Mouse (Mus musculus): ENCODE measurements around the gene Itga7.
"Not testable (repeated sequence)": the region's sequence is repeated elsewhere in the genome, so short reads cannot be mapped to it uniquely, and the experiment has no call there.

Gene Itga7

DNA sequence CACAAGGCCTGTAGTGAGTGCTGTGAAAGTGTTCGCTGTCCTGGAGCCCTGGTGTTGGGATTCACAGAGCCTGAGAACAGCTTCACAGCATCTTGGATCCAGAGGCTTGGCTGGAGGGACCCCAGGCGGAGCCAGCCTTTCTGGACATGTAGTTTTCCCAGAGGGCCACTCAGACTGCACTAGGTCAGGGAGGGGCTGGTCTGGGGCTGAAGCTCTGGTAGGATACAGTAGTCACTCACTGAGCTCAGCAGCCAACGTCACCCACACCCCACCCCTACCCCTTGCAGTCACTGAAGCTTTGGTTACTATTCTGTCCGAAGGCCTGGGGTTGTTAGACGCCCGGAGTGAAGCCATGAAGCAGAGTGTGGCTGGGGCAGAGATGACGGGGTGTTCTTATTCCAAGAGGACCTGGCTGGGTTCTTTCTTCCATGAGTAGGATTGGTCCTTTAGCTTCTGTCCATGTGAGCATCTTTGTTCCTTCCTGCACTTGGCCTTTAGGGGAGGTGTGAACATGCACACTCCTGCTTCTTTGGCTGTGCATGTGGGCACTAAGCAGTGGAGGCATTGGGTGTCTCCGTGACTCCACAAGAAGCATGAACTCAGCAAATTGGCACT is 2.3 kb downstream of the Itga7 start:
- no peak for DNase-seq

DNA sequence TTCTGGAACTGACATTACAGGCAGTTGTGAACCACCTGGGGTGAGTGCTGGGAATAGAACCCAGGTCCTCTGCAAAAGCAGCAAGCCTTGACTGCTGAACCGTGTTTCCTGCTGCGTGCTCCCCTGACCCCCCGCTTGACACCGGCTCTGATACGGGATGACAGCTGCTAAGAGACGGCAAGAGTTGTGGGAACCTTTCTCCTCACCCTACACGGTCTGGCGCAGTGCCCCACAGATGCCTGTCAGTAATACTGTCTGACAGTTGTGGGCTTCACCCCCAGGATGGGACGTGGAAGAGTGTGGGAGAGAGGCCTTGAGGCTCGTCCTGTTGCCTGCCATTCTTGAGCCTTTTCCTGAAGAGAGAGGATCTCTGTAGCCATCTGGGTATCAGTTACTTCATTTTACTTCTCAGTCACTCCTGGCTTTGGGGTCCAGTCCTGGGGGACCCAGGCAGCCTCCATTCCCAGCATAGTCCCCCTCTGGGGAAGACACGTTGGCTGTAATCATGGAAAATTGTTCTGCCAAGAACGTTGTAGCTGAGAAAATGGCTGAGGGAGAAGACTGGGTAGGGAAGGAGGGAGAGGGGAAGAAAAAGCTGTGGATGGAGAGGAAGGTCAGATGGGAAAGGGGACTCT is 4.3 kb downstream of the Itga7 start:
- DNase-seq = no peak

DNA sequence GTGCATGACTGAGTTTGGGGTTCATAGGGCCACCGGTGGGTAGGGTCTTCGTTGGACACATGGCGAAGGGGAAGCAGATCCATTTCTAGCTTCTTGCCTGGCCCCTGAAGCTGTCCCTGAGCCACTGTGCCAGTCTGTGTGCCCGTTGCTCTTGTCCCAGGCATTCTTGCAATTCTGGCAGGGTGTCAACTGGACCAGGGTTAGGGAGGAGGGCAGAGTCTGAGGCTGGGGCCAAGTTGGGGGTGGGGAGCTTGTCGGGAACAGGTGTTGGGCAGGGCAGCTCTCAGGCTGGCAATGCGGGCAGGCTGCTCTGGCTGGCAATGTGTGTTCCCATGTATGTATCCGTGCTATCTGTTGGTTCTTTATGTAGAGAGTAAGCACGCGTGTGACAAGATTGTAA is 4.8 kb downstream of the Itga7 start:
- peak; percentile 92 to 93 for DNase-seq

DNA sequence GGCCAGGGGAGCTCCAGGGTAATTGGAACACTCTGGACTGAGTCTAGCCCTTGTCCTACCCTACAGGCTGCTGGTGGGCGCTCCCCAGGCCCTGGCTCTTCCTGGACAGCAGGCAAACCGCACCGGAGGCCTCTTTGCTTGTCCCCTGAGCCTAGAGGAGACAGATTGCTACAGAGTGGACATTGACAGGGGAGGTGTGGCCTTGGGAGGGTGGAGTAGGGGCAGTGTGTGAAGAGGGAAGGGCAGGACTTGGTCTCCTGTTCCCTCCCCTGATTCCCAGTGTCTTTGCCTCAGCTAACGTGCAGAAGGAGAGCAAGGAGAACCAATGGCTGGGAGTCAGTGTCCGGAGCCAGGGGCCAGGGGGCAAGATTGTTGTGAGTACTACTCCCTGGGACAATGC is 5.4 kb downstream of the Itga7 start:
- DNase-seq = peak; percentile 41 to 56

DNA sequence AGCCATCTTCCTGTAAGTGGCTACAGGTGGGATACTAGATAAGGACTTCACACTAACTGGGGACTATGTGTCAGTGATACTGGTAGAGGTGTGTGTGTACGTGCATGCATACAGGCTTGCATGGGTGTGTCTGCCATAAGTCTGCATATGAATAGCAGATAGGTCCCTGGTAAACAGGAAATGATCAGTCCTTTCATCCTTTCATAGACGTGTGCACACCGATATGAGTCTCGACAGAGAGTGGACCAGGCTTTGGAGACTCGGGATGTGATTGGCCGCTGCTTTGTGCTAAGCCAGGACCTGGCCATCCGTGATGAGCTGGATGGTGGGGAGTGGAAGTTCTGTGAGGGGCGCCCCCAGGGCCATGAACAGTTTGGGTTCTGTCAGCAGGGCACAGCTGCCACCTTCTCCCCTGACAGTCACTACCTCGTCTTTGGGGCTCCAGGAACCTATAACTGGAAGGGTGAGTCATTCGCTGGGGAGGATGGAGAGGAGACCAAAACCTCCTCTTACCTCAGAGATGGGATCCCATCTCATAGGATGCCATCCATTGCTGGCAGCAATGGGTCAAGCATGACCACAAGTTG is 7.0 kb downstream of the Itga7 start:
- no peak for DNase-seq

DNA sequence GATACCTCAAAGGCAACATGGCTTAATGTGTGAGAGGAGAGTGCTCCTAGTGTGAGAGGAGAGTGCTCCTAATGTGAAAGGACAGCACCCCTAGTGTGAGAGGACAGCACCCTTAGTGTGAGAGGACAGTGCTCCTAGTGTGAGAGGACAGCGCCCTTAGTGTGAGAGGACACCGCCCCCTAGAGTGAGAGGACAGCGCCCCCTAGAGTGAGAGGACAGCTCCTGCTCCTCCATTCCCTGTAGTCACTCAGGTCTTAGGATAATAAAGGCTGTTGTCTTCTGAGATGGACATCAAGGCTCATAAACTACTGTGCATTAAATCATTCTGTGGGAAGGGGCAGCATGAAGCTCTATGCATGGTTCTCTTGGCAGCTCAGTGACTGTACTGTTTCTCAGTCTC is 12.1 kb downstream of the Itga7 start:
- DNase-seq = peak; percentile 42 to 65

DNA sequence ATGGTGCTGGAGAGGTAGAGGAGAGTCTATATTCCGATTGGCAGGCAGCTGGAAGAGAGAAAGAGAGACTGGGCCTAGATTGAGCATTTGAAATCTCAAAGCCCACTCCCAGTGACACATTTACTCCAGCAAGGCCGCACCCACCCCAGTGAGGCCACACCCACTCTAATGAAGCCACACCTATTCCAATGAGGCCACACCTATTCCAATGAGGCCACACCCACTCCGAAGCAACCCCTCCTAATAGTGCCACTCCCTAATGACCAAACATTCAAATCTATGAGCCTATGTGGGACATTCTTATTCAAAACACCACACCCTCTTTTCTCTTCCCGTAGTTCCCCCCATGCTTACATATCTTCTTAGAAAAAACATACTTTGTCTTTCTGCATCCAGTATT is 13.9 kb downstream of the Itga7 start:
- no peak for DNase-seq

DNA sequence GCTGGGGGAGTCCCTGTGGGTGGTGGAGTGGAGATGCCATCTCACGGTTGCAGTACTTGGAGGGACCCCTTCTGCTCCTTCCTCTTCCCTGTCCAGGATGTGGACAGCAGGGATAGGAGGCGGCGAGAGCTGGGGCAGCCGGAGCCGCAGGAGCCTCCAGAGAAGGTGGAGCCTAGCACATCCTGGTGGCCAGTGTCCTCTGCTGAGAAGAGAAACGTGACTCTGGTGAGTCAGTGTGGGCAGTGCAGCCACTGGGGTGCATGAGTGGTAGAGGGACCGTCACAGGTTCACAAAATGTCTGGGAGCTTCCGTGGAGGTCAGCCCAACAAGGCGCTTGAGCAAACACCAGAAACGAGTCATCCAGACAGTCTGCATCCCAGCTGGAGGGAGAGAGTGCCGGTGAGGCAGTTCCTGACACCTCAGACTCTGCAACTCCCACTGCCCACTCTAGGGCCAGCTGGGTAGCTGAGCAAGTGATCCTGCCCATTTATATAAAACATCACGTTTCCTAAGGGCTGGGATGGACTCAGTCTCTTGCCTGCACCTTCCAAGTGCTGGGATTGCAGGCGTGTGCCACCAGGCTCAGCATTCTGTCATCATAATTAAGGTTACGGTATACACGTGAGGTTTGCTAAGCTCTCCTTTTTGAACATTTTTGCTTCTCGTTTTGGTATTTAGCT is 16.7 kb downstream of the Itga7 start:
- DNase-seq = no peak

DNA sequence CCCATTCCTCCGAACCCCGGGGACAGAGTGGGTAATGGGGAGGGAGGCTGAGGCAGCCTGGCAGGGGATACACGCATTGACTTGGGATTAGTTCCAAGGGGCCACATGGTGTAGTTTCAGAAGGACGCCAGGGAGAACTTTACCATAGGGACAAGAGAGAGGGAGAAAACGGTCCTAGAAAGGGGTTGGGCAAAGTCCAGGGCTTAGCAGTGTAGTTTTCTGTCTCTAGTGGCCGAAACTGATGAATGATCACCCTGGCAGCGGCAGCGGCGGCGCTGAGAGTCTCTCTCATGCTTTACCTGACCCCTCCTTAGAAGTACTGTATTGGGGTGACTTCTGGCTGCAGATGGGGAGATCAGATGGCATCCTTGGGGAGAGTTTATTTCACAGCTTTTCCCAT is 24.7 kb downstream of the Itga7 start:
- peak in 1 of 2 experiments; percentile 40 for DNase-seq

DNA sequence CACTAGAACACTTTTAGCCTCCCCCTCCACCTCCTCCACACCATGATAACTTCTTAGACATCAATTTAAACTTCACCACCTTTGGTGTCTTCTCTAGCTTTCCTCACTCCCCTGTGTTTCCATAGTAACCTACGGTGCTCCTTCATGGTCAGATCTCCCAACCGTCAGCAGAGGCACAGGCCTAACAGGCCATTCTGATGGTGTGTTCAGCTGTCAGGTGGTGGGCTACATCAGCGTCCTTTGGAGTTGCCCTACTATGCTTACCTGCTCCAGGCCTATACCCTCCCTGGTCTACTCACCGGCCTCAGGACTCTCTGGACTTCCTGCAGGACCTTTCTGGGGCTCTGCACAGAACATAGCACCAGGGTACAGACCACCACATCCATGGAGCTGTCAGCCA is 26.5 kb downstream of the Itga7 start:
- DNase-seq = no peak

DNA sequence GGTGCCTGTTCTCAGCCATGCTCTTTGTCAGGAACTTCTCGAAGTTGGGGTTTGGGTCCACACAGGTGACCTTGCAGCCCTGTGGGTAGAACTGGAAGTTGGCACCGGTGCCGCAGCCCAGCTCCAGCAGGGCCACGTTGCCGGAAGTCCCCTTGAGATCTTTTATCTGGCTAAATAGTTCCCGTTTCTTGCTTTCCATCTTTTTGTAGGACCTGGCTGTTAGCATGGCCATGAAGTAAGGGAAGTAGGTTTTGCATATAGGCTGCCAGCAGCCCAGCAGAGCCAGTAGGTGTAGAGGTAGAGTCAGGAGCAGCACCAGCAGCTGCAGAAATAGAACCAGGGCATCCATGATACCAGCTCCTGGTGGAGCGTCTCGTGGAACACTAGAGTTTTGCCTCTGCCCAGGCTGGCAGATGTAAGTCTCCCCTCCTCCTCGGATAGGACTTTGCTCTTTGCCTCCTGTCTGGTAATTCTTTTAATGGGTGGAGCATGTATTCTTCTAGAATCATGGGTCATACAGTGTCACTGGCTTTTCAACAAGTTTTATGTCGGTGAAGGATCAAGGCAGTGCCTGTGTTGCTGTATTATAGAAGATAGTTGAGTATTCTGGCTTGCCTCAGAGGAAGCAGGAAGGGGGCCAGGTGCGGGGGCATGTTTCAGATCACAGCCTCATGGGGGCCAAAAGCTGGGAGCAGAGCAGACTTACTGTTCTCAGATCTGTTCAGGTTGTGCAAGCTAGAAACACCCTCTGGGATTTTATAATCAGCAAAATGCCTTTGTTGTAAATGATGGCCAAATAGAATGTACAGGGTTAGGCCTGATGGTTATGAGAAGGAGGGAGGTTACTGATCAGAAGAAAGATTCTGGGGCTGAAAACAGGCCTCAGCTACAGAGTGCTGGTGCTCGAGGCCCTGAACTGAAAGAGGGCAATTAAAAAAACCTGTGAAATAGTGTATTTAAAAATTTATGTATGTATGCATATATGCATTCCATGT is 27.3 kb downstream of the Itga7 start, which contains the start of gene Mettl7b:
Gene Mettl7b, minus strand, starts transcription at position 399 of the 995 bp plus-strand sequence.
- peak; percentile 80 to 82 for DNase-seq

DNA sequence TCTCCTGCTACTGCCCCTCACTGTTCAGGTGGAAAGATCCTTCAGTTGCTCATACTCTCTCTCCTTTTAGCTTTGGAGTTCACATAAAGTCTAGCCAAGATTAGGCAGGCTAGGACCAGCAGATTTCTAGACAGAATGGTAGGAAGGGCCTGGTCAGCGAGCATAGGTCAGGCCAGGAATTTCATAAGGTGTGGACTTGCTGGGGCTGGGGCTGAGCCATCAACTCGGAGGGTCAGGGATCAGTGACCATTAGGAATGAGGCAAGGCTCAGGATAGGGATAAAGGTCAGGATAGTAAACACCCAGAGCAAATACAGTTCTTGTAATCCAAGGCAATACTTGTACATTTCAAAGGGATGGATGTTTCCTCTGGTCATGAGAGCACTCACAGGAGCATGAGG is 31.3 kb downstream of the Itga7 start:
- DNase-seq = peak; percentile 73 to 86

DNA sequence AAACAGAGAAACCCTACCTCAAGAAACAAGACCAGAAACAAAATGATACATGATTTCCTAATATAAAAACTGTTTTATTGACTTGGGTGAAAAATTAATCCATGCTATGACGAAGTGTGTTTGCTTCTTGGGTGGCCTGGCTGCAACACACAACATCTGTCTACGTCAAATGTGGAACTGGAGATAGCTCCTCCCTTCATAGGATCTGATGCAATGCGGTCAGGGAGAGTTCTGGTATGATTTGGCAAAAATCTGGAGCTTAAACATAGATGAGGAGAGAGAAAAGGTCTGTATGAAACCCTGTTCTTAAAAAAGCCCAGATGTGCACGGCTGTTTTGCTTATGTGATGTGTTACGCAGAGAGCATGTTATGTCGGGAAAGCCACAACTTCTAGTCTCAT is 32.3 kb downstream of the Itga7 start:
- DNase-seq = no peak

DNA sequence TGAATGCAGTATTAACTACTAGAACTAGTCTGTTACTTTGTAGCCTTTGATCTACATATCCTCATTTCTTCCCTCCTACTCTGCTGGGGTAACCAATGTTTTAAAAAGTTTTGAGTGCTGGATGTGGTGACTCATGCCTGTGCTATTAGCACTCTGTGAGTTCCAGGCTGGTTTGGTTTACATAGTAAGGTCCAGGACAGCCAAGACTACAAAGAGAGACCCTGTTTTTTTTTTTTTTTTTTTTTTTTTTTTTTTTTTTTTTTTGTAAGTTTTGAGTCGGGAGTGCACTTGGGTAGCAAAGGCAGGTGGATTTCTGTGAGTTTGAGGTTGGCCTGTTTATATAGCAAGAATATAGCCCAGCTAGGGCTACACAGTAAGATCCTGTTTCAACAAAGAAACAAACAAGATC is 34.7 kb downstream of the Itga7 start:
- no peak for DNase-seq

DNA sequence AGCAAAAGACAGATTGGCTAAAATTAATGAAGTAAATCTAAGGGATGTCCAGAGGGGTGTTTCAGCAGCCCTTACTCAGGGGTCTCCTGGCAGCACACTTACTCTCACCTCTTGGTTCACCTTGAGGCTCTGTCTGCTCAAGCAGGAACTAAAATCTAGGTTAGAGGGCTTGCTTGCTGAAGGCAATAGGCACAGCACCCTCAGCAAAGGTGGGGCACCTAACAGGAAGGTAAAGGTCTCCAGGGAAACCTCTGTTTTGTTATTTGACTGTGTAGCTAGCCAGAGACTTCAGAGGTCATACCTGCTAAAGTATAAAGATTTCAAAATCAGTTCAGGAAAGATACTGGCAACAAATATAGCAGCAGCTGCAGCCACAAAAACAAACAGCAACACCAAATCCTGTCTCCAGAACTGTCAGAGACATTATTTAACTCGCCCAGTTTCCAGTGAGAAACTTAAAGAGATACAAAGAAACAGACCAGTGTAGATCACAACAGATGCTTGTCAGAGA is 37.2 kb downstream of the Itga7 start:
- DNase-seq = no peak

DNA sequence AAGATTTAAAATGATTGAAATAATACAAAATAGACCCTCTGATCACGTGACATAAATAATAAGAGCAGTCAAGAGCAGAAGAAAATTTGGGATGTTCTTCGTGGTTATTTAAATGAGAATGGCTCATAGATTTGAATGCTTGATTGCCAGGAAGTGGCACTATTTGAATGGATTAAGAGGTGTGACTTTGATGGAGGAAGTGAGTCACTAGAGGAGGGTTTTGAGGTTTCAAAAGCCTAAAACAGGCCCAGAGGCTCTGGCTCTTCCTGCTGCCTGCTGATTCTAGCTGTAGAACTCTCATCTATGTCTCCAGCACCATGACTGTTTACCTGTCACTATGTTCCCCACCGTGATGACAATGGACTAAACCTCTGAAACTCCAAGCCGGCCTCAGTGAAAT is 39.2 kb downstream of the Itga7 start:
- DNase-seq = no peak

DNA sequence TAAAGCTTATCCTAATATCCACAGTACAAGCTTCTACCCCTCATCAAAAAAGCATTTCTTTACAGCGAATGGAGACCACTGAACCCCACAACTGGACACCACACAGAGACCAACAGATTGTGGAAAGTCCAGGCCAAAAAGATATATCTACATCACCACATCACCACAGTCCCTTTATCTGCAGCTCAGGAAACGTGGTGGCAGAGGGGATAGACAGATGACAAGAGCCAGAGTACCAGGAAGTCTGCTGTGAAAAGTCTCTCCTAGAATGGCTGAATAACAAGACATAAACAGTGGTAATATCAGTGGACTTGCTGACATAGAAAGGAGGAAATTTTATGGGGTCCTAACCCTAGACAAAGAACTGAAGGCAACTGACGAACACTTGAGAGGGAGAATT is 42.8 kb downstream of the Itga7 start:
- DNase-seq = no peak

DNA sequence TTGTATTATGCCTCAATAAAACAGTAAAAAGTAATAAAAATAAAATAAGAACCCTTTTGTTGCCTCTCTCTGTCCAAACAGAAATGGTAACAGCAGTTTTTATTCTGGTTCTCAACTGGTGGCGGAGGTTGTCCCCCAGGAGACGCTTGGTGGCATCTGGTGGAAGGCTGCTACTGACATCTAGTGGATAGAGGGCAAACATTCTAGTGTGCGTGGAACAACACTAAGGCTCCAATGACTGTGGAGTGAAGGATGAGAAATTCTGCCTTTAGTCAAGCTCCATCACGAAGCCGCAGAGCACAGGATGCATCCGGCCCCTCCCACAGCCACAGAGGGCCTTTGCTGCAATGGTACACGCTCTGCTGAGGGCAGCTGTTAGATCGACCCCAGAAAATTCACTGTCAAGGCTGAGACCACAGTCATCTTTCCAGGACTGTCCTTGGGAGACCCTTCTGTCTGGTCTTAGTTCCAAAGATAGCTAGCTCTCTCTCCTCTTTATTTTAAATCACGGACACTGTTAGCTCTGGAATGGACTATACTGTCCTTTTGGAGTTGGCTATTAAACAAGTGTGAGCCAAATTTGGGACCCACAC is 44.0 kb downstream of the Itga7 start:
- peak; percentile 48 to 52 for DNase-seq

DNA sequence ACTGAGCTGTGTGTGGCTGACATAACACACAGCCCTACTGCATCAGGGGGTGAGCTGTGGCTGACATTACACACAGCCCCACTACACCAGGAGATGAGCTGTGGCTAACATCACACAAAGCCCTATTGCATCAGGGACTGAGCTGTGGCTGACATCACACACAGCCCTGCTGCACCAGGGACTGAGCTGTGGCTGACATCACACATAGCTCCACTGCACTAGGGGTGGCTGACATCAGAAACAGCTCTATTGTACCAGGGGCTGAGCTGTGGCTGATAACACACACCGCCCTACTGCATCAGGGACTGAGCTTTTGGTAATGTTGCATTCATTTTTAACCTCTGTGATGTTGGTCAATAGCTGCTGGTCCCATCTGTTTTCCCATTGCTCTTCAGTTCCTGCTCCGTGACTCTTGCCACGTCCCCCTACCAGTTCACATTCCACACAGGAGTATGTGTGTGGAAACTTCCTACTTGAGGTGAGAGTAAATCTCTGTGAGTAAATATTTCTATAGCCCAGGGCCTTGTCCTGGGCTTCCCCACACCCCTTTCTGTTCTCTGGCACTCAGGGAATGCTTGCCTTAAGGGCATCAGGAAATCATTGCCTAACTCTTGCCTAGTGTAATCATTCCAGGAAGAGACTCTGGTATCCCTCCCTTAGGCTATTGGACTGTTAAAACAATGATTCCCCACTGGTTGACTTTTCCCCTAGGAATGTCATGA is 47.2 kb downstream of the Itga7 start:
- DNase-seq = peak in 1 of 2 experiments; percentile 28

DNA sequence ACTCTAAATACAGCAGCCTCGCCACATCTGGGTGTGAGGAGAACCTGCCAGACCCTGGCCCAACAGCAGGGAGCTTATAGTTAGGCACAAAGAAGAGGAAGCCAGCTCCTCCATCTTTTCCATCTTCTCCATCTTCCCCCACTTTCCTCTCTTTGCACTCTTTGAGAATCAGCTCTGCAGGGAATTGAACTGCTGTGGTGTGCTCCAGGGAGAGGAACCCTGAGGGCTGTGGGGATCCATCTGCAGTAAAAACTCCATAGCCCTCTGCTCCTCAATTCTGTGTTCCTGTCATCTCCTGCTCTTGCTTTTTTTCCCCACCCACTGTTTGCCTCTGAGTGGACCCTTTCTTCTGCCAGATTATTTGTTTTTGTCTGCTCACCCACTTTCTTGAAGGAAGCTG is 55.5 kb downstream of the Itga7 start, which contains the start of gene Olfr9:
Gene Olfr9, plus strand, starts transcription at position 301 of the 400 bp plus-strand sequence.
- not testable (repeated sequence) for DNase-seq

Measured in kidney, adult 8-10 months (tissue).